In genomic region chr17:64214599-64214998, GRCm38 (mm10) we compare ENCODE assay signal across 12 mouse cellular contexts.
DNase-seq lines count a peak whose midpoint lies in the region; ATAC-seq and TF ChIP-seq lines count a peak whose summit lies in the region.
"Had no signal": no experiment of that assay in that cellular context is flagged by ENCODE, and none has a peak within 500 bp of the region (broad histone marks: within the 10 kb centered on the region; RNA-seq: fewer than 3 reads in every experiment).

No protein-coding gene starts in this region.

- no peaks in the 10 kb centered on the region for H3K4me1 ChIP-seq in embryonic facial prominence, embryonic 11.5 days (ENCODE audit: control insufficient read depth, insufficient read depth, low read length)
- H3K4me1 ChIP-seq in heart, postnatal 0 days (ENCODE audit: control insufficient read depth, insufficient read depth) = peaks cover 13% of the 10 kb centered on the region
- H3K4me1 ChIP-seq: liver, embryonic 12.5 days had no signal

- H3K36me3 ChIP-seq in embryonic facial prominence, embryonic 11.5 days (replicated peaks; ENCODE audit: control insufficient read depth, insufficient read depth, low read depth, low read length) = no peaks in the 10 kb centered on the region
- H3K36me3 ChIP-seq in heart, postnatal 0 days (replicated peaks; ENCODE audit: control insufficient read depth, insufficient read depth, low read length) = no peaks in the 10 kb centered on the region
- H3K36me3 ChIP-seq: hindbrain, embryonic 13.5 days; liver, embryonic 12.5 days had no signal

- ATAC-seq in embryonic facial prominence, embryonic 11.5 days (replicated peaks; ENCODE audit: insufficient number of reproducible peaks, low FRiP score, low TSS enrichment, low read depth) = no peak
- peak; percentile 90 for ATAC-seq in heart, postnatal 0 days (ENCODE audit: insufficient read depth, low read depth)
- ATAC-seq in megakaryocyte, adult 5-6 weeks (ENCODE audit: poor library complexity, severe bottlenecking) = no peak
- ATAC-seq: liver, embryonic 12.5 days had no signal

- peak; percentile 11 to 16 for DNase-seq in kidney, postnatal 4 days
- no peak for DNase-seq in kidney, postnatal 25 days
- peak; percentile 42 for DNase-seq in embryonic facial prominence, embryonic 11.5 days (ENCODE audit: low spot score)
- peak; percentile 52 for DNase-seq in heart, postnatal 0 days (ENCODE audit: low spot score)
- peak; percentile 25 for DNase-seq in mesoderm, embryonic 11.5 days (ENCODE audit: low read depth, low spot score)
- DNase-seq in right cerebral cortex, postnatal 25 days = no peak
- DNase-seq: cerebellum, adult 9-11 months had no signal

- H3K4me2 ChIP-seq in embryonic facial prominence, embryonic 11.5 days (ENCODE audit: low read depth, low read length) = no peak overlapping the region
- no peak overlapping the region for H3K4me2 ChIP-seq in heart, postnatal 0 days (ENCODE audit: low read depth, low read length)
- H3K4me2 ChIP-seq: hindbrain, embryonic 13.5 days; liver, embryonic 12.5 days had no signal

- H3K27ac ChIP-seq in embryonic facial prominence, embryonic 11.5 days (replicated peaks; ENCODE audit: low read depth, low read length) = no peak overlapping the region
- H3K27ac ChIP-seq in heart, postnatal 0 days (ENCODE audit: low read depth) = peak overlapping the region; percentile 34
- H3K27ac ChIP-seq: hindbrain, embryonic 13.5 days; layer of hippocampus, adult 2 months; liver, embryonic 12.5 days had no signal

- no peaks in the 10 kb centered on the region for H3K9me3 ChIP-seq in embryonic facial prominence, embryonic 11.5 days (replicated peaks; ENCODE audit: control insufficient read depth, low read length)
- H3K9me3 ChIP-seq in heart, postnatal 0 days (replicated peaks; ENCODE audit: control insufficient read depth, low read length) = no peaks in the 10 kb centered on the region
- H3K9me3 ChIP-seq: hindbrain, embryonic 13.5 days; liver, embryonic 12.5 days had no signal

- H3K9ac ChIP-seq in embryonic facial prominence, embryonic 11.5 days (replicated peaks; ENCODE audit: low read length) = no peak overlapping the region
- no peak overlapping the region for H3K9ac ChIP-seq in heart, postnatal 0 days (replicated peaks; ENCODE audit: low read depth, low read length)
- H3K9ac ChIP-seq: hindbrain, embryonic 13.5 days; liver, embryonic 12.5 days had no signal

- no peak for TF ChIP-seq EP300 in heart, postnatal 0 days (IDR thresholded peaks at IDR 0.05; ENCODE audit: low read depth)

- no peaks in the 10 kb centered on the region for H3K27me3 ChIP-seq in embryonic facial prominence, embryonic 11.5 days (ENCODE audit: control insufficient read depth, insufficient read depth, low read length)
- H3K27me3 ChIP-seq in heart, postnatal 0 days (ENCODE audit: control insufficient read depth, insufficient read depth, low read length) = no peaks in the 10 kb centered on the region
- H3K27me3 ChIP-seq: hindbrain, embryonic 13.5 days; liver, embryonic 12.5 days had no signal

- no peak for TF ChIP-seq CTCF in heart, postnatal 0 days (IDR thresholded peaks at IDR 0.05; ENCODE audit: low read depth)

- 9% methylated on average over 7 of the region's 7 CpGs for WGBS in embryonic facial prominence, embryonic 11.5 days
- 17% methylated on average over 7 of the region's 7 CpGs for WGBS in heart, postnatal 0 days

- H3K4me3 ChIP-seq in embryonic facial prominence, embryonic 11.5 days (ENCODE audit: low read depth, low read length) = no peak overlapping the region
- H3K4me3 ChIP-seq in heart, postnatal 0 days (ENCODE audit: low read depth, low read length) = no peak overlapping the region
- H3K4me3 ChIP-seq: erythroblast, embryonic 14.5 days; hindbrain, embryonic 13.5 days; layer of hippocampus, adult 2 months; liver, embryonic 12.5 days had no signal

Comparison
In these comparisons a context has a peak if more than half of its experiments do, and no peak if none do; other contexts are left out.
1. DNase-seq: peak in kidney, postnatal 4 days (2 of 2), embryonic facial prominence, embryonic 11.5 days (single experiment), heart, postnatal 0 days (single experiment) and mesoderm, embryonic 11.5 days (single experiment); none in kidney, postnatal 25 days (0 of 2) and right cerebral cortex, postnatal 25 days (single experiment).